Mouse (Mus musculus): ENCODE results near the gene Slc9a2.
"Not testable (repeated sequence)": the region's sequence is repeated elsewhere in the genome, so short reads cannot be mapped to it uniquely, and the experiment has no call there.

The Slc9a2 gene

DNA sequence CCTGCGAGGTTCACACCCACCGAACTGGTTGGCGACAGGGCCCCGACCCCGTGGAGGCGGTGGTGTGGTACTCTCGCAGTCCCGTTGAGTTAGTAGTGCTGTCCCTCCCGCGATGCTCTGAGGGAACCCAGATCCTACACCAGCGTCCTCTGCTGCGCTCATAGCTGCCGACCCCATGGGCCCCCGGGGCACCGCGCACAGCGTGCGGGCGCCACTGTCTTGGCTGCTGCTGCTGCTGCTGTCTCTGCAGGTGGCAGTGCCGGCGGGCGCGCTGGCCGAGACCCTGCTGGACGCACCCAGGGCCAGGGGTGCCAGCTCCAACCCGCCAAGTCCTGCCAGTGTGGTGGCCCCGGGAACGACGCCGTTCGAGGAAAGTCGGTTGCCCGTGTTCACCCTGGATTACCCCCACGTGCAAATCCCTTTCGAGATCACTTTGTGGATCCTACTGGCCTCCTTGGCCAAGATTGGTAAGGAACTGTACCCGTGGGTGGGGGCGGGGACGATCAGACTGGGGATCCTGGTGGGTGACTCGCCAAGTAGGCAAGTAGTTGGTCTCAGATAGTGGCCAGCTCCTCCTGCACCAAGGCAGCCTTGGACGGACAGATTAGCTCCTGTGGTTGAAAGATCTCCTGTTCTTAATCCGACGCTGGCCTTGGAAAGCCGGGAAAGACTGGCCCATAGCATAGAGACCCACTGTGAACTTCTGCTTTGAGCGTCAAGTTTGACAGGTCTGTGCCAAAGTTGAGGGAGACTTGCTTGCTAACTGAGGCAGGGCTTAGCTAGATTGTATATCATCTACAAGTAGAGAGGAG is 1.5 kb downstream of the Slc9a2 start:
- ChIA-PET CTCF (no interaction called here), POLR2A (interaction anchor here in 1 of 4 experiments (0.6 kb wide), 1 partner anchor 564 kb away, joined by 3 read pairs; no protein-coding TSS in a partner anchor)

- ChIA-PET CTCF (no interaction called here), POLR2A (no interaction called here)
These were observed 13.9 kb downstream of the Slc9a2 start for GRCm38 (mm10) chr1:40694296-40694695.

- ChIA-PET CTCF (interaction anchor here in 1 of 4 experiments (0.5 to 0.6 kb wide), 2 partner anchors 150 to 1199 kb away, joined by 3 to 8 read pairs; no protein-coding TSS in a partner anchor), POLR2A (interaction anchor here in 2 of 4 experiments (0.6 kb wide), 2 partner anchors 654 to 1082 kb away, joined by 5 to 8 read pairs; no protein-coding TSS in a partner anchor)
These were observed 16.1 kb downstream of the Slc9a2 start for GRCm38 (mm10) chr1:40696436-40696835.

DNA sequence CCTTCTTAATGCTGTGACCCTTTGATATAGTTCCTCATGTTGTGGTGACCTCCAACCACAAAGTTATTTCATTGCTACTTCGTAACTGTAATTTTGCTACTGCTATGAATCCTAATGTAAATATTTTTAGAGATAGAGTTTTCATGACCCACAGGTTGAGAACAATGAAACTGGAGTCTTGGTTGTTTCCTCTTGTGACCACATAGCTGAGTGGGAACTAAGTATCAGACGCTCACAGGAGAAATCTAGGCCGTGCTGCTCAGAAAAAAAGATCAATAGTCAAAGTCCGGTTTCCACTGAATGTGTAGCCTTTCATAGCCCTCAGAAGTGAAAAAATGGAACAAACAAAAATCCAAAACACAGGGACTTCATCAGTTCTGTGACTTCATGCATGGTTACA is 24.7 kb downstream of the Slc9a2 start:
- POLR2A ChIA-PET, result no interaction called here

DNA sequence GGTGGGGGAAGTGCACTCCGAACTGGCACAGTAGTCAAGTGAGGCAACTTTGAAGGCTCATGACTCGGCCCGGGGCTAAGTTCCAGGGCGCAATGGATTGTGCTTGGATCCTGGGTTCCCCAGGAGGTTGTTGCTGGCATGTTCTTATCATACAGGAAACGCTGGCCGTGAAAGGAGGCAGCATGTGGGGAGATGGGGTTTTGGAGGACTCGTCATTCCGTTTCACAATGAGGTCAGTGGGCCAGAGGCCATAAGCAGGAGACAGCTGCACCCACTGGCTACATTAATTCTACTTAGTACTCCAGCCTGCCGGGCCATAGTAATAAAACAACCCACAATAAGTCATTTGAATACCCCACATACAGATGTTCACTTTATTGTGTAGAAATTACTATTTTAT is 34.6 kb downstream of the Slc9a2 start:
- CTCF ChIA-PET, result no interaction called here
- POLR2A ChIA-PET, result no interaction called here

More for the DNA sequence above, 24.7 kb downstream of the Slc9a2 start:
- CTCF ChIA-PET, result no interaction called here

GRCm38 (mm10) chr1:40726051-40726450 is 45.7 kb downstream of the Slc9a2 start:
- ChIA-PET CTCF (interaction anchor here in 1 of 4 experiments (0.6 kb wide), 1 partner anchor 1115 kb away, joined by 4 read pairs; no protein-coding TSS in a partner anchor), POLR2A (no interaction called here)

DNA sequence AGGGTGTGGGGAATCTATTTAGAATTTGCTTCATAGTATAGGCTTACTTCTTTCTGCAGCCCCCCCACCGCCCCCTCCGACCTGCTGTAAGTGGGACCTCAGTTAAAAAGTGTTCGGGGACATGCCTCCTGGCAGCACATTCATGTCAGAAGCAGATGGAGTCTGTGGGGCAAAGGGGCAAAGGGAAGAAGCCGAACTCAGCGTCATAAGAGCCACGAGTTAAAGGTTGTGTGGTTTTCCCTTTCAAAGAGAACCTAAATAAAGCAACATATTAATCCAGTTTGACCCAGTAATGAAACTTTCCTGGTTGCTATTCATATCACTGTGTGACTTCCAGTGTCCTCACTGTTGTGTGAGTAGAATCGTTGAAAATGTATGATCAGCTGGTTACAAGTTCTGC is 47.0 kb downstream of the Slc9a2 start:
- ChIA-PET POLR2A (no interaction called here), CTCF (interaction anchor here in 1 of 4 experiments (0.5 kb wide), 1 partner anchor 67 kb away, joined by 3 read pairs; no protein-coding TSS in a partner anchor)

DNA sequence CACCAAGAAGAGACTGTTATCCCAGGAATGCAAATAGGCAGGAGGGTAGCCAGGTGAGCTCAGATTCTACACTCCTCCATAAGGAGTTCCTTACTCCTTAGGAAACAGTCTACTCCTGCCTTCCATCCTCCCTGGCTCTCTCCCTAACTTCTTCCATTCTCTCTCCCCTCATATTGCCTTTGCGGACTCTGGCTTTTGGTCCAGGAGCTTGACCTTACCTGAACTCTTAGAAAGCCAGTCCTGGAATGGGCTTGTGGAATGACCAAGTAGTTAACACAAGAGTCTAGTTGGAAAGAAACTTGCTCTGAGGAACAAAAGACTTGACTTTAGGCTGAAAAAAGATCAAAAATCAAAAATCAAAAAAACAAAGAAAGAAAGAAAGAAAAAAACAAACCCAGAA is 48.3 kb downstream of the Slc9a2 start:
- POLR2A ChIA-PET, result no interaction called here
- CTCF ChIA-PET, result interaction anchor here in 1 of 4 experiments (0.6 kb wide), 1 partner anchor 191 kb away, joined by 6 read pairs; no protein-coding TSS in a partner anchor

DNA sequence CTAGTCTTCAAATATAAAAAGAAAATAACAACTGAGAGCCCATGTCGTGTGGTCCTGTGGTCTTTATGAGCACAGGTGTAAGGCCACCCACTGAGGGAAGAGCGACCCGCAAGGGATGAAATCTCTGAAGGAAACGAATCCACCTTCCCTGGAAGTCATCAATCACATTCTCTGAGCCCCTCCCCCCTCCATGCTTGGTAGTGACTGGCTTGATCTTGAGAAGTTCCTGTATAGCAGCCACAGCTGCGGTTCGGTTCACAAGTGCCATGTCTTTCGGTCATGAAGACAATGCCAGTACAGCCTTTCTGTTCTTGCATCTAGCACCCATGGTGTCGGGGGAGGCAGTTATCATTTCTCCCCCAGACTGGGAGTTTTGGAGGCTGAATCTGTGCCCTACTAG is 57.3 kb downstream of the Slc9a2 start:
- CTCF ChIA-PET, result no interaction called here
- POLR2A ChIA-PET, result interaction anchor here in 1 of 4 experiments (0.6 kb wide), 1 partner anchor 1585 kb away, joined by 3 read pairs; no protein-coding TSS in a partner anchor

DNA sequence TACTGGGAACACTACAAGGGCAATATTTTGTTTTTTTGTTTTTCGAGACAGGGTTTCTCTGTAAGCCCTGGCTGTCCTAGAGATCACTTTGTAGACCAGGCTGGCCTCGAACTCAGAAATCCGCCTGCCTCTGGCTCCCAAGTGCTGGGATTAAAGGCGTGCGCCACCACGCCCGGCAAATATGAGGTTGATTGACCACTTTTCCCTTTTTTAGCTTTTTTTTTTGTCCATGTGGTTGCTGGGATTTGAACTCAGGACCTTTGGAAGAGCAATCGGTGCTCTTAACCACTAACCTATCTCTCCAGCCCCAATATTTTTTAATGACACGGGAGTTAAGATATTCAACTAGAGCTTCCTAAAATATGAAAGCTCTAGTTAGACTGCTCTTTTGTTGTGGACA is 57.9 kb downstream of the Slc9a2 start:
- CTCF ChIA-PET, result not testable (repeated sequence)
- POLR2A ChIA-PET, result interaction anchor here in 1 of 4 experiments (0.6 kb wide), 2 partner anchors 117 to 1585 kb away, joined by 3 read pairs; no protein-coding TSS in a partner anchor

- ChIA-PET CTCF (no interaction called here), POLR2A (no interaction called here)
These were observed 60.4 kb downstream of the Slc9a2 start for GRCm38 (mm10) chr1:40740739-40741138.

DNA sequence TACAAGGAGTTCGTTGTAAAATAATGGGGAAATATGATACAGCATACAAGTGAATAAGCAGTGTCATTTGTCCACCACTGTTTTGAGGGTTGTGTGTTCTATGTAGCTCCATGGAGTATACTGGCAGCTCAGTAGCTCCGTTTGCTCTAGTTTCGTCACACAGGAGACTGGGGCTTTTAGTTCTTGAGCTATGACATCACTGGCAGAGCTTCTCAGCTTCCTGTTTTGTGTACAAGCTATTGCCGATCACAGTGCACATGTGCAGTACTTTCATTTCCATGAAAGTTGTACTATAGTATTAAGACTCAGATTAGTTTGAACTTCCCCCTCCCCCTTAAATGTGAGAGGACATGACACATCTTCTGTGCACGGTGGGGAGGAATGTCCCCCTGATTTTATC is 65.7 kb downstream of the Slc9a2 start:
- CTCF ChIA-PET, result interaction anchor here in 1 of 4 experiments (0.5 kb wide), 1 partner anchor 1947 kb away, joined by 3 read pairs; no protein-coding TSS in a partner anchor
- POLR2A ChIA-PET, result no interaction called here

DNA sequence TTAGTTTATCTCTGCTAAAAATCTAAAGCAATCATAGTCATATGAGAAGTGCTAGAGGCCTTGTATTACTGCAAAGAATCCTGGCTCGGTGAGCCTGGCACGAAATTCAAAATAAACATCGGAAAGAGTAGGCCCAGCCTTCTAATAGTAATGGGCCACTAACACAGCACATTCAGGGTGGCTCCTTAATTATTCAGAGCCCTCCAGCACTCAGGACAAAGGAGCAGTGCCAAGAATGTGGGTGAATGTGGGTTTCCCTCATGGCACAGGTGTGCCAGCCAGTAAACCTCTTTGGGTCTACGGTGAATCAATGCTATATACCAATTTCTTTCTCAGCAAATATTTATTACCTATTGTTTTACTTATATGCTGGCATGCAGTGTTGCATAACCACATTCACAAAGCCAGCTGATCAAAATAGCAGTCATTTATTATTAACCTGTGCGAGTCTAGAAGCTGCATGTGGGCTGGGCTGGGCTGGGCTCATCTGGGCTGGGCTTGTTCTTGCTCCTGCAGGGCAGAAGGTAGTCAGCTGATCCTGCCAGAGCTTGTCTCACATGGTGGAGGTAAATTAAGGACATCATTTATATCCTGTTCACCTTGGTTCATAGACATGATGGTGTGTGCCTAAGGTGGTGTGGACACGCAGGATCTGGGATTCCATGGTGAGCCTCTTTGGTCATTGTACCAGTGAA is 79.5 kb downstream of the Slc9a2 start:
- POLR2A ChIA-PET, result interaction anchor here in 1 of 4 experiments (0.6 kb wide), 1 partner anchor 81 kb away, joined by 6 read pairs; no protein-coding TSS in a partner anchor
- CTCF ChIA-PET, result interaction anchor here in 1 of 4 experiments (0.6 kb wide), 1 partner anchor 180 kb away, joined by 3 read pairs; the partner anchor contains the start of gene Slc9a4

- ChIA-PET POLR2A (interaction anchor here in 1 of 4 experiments (0.6 kb wide), 1 partner anchor 177 kb away, joined by 3 read pairs; no protein-coding TSS in a partner anchor), CTCF (interaction anchor here in 2 of 4 experiments (0.6 to 0.8 kb wide), 3 partner anchors 106 to 1843 kb away, joined by 3 to 5 read pairs (median 3); no protein-coding TSS in a partner anchor)
These were observed 83.7 kb downstream of the Slc9a2 start for GRCm38 (mm10) chr1:40764042-40764441.

DNA sequence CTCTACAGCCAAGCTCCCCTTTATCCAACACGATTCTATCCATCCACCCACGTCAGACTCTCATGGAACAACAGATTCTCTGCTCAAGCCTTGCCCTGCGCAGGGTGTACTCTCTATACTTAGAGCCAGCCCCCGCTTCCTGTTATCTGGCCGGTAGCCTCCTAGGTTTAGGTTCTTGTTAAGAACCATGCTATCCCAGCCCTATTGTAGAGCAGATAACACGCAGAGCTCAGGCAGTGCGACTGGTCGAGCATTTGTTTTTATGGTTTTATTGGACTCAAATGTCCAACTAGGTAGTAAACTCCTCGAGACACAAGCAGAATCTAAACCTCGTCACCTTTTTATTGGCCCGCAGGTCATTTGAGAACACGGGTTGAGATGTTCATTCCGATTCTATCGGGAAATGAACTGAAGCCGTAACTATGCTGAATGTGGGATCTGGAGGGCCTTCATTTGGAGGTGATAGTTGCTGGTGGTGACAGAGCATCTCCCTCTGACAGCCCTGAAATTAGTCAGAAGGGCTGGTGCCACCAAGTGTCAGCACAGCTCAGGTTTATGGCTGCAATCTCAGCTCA is 84.4 kb downstream of the Slc9a2 start:
- ChIA-PET POLR2A (no interaction called here), CTCF (interaction anchor here in 1 of 4 experiments (0.6 kb wide), 1 partner anchor 1843 kb away, joined by 3 read pairs; no protein-coding TSS in a partner anchor)

DNA sequence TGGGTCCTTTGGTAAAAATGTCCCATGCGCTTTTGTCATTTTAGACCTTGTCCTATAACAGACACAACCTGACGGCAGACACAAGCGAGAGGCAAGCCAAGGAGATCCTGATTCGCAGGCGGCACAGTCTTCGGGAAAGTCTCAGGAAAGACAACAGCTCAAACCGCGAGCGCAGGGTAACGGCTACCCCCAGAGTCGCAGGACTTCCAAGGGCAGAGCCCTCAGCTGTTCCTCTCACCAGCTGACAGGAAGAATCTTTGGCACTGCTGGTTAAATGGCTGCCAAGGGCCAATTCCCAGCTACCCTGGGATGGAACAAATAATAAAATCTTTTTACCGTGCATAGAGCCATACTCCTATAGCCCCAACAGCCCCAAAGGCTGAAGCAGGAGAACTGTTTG is 85.1 kb downstream of the Slc9a2 start:
- CTCF ChIA-PET, result no interaction called here
- POLR2A ChIA-PET, result no interaction called here

DNA sequence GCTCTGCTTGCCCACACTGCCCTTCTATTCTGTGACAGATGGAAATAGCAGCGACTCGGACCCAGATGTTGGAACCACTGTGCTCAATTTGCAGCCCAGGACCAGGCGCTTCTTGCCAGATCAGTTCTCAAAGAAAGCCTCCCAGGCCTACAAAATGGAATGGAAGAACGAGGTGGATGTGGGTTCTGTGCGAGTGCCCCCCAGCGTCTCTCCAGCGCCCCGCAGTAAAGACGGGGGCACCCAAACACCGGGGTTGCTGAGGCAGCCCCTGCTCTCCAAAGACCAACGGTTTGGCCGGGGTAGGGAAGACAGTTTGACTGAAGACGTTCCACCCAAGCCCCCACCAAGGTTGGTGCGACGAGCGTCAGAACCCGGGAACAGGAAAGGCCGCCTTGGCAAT is 87.2 kb downstream of the Slc9a2 start:
- ChIA-PET POLR2A (no interaction called here), CTCF (no interaction called here)

DNA sequence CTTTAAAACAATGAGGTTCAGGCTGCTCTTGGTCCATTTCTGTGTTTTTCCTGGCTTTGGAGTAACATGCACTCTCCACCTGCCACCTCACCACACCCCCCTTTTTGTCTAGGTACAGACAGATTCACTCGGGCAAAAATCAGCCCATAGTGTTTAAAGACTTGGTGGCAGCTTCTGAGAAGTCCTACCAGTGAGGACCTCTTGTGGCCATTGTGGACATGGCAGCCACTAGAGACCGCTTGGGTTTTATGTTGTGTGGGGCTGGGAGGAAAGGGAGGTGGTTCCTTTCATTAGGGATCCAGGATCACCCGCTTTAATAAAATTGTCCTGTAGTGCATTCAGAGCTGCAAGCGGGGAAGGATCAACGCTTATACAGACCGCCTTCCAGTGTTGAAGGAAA is 88.2 kb downstream of the Slc9a2 start:
- CTCF ChIA-PET, result interaction anchor here (0.6 to 2.2 kb wide), 5 partner anchors 158 to 432 kb away, joined by 3 to 9 read pairs (median 3); partner anchors contain the start of gene Slc9a4 (in 2 of the 4)
- POLR2A ChIA-PET, result no interaction called here

DNA sequence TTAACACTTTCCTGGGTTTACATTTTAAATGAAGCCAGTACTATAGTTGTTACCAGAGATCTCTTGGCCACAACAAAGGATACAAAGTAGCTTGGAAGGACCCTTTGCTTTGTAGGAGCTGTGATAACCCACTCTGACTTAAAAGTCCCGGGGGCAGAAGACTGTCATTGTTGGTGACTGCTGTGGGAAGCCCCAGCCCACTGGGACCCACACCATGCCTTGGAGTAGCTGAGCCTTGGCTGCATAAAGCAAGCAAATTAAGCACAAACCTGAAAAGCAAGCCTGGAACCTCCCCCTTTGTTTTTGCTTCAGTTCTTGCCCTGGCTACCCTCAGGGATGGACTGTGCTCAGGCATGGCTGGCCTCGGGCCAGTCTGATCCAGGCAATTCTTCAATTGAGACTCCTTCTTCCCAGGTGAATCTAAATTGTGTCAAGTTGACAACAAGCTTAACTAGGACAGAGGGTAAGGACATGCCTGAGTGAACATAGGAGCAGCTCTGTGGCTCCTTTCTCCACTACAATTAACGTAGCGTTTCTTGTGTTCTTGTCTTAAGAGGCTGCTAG is 89.0 kb downstream of the Slc9a2 start:
- ChIA-PET POLR2A (no interaction called here), CTCF (interaction anchor here in 2 of 4 experiments (1.1 to 2.2 kb wide), 3 partner anchors 159 to 190 kb away, joined by 3 to 9 read pairs (median 3); partner anchors contain the start of gene Slc9a4 (in 2 of the 2))
